Mouse (Mus musculus) limb, embryonic 13.5 days (tissue): ENCODE data around the gene Prokr2. TPM values are rescaled to one million over a fixed set of nuclear protein-coding genes. Genes with fewer than 3 reads are reported as not detected.

ENCODE experiments used
- ATAC-seq: fragments of 200-750 bp; cut with Nextera tagmentation; 2 replicates; pipeline ENCODE4 v1.8.0; 2017; ENCODE audit warnings: low read depth, moderate number of reproducible peaks, moderate TSS enrichment; ENCODE audit not compliant: low FRiP score
- H3K27ac ChIP-seq: fragments of 300-500 bp; sonication (generic); 2 replicates; pipeline ENCODE4 v1.5.1; 2015; ENCODE audit warnings: inconsistent platforms, mild to moderate bottlenecking, moderate library complexity
- H3K27me3 ChIP-seq: fragments of 300-500 bp; sonication (generic); 2 replicates; pipeline ENCODE4 v1.6.1; 2015; ENCODE audit warnings: mild to moderate bottlenecking, inconsistent platforms
- H3K36me3 ChIP-seq: fragments of 300-500 bp; sonication (generic); 2 replicates; pipeline ENCODE4 v1.6.1; 2015; ENCODE audit warnings: inconsistent platforms, mild to moderate bottlenecking, moderate library complexity
- H3K4me1 ChIP-seq: fragments of 300-500 bp; sonication (generic); 2 replicates; pipeline ENCODE4 v1.6.1; 2015; ENCODE audit warnings: inconsistent platforms
- H3K4me2 ChIP-seq: fragments of 300-500 bp; sonication (generic); replicated peaks from 2 replicates; pipeline ENCODE4 v1.6.1; 2015; ENCODE audit warnings: inconsistent platforms, mild to moderate bottlenecking, moderate library complexity
- H3K4me3 ChIP-seq: fragments of 300-500 bp; sonication (generic); 2 replicates; pipeline ENCODE4 v1.5.1; 2015; ENCODE audit warnings: moderate library complexity, mild to moderate bottlenecking, inconsistent platforms
- H3K9ac ChIP-seq: fragments of 300-500 bp; sonication (generic); 2 replicates; pipeline ENCODE4 v1.6.1; 2015; ENCODE audit warnings: mild to moderate bottlenecking, inconsistent platforms
- H3K9me3 ChIP-seq: fragments of 300-500 bp; sonication (generic); 2 replicates; pipeline ENCODE4 v1.6.1; 2016; ENCODE audit warnings: inconsistent platforms
- WGBS: fragments of 180-500 bp; shearing (Covaris S2); methylation state at CpG from one replicate; pipeline ENCODE4 v1.1.7; 2015; 5-methylcytosine and 5-hydroxymethylcytosine counted together
- polyA plus RNA-seq: library from polyadenylated mRNA; unstranded; fragments of >200 nt; fragmentation: Nextera tagmentation; extraction: Ambion mirVana; gene quantifications from 2 replicates; pipeline ENCODE4 v1.2.1, GENCODE M21; 2015

The Prokr2 gene
- polyA plus RNA-seq, 1 experiment from 2014 or later = 2.7 TPM

DNA sequence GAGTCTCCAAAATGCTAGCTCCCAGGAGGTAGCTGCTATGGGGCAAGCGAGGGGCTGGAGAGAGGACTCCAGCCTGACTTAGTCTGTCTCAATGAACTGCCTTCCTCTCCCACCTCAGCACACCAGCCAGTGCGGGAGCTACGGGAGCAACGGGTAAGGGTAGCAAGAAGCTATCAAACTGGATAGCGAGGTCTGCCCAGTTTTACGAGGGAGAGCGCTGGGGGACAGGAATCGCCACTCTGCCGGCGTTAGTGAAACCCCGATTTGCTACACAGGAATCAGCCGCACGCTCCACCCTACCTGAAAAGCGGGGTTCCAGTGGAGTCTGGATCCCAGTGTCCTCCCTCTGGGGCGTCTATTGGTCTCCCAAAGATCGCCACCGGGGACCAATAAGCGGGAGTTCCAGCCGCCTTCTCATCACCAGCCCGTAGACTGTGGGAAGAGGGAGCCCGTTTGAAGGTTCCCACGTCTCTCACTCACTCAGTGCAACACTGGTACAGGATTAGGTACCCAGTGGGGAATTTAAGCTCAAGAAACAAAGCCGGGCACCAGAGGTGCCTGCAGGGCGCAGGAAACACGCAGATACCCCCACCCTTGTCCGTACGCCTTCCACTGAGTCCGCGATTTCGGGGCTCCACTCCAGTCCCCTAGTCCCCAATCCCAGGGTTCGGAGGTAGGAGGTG lies 595 bp downstream of the Prokr2 start:
- Histone ChIP-seq H3K4me1 (peaks cover 6% of the 10 kb centered on the region), H3K9me3 (no peaks in the 10 kb centered on the region), H3K27ac (no peak overlapping the region), H3K4me3 (peak overlapping the region; percentile 49), H3K9ac (peak overlapping the region; percentile 58), H3K4me2 (peak overlapping the region; percentile 76), H3K36me3 (no peaks in the 10 kb centered on the region), H3K27me3 (peaks cover 35% of the 10 kb centered on the region)
- WGBS = under 1% methylated on average over 31 of the region's 31 CpGs
- ATAC-seq = peak; percentile 55

DNA sequence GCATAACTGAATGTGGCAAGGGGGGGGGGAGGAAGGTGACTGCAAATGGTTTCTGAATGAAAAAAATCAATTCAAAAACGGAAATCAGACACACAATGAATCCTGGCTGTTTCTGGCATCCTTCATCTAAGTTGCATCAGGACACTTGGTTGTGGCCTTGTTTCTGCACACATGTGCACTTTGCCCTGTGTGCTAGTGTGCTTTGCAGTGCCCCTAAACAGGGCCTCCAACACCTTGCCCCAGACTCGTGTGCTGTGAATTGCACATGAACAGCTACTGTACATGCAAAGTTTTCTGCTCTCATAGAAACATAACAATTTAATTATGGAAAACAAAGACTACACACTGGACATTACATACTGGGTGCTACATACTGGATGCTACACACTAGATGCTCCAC lies 2.9 kb downstream of the Prokr2 start:
- Histone ChIP-seq H3K27me3 (peaks cover 35% of the 10 kb centered on the region), H3K9ac (no peak overlapping the region), H3K4me2 (no peak overlapping the region), H3K36me3 (no peaks in the 10 kb centered on the region), H3K4me3 (no peak overlapping the region), H3K9me3 (no peaks in the 10 kb centered on the region), H3K27ac (no peak overlapping the region), H3K4me1 (peaks cover 6% of the 10 kb centered on the region)
- 71% methylated on average over 2 of the region's 2 CpGs for WGBS
- ATAC-seq = no peak

DNA sequence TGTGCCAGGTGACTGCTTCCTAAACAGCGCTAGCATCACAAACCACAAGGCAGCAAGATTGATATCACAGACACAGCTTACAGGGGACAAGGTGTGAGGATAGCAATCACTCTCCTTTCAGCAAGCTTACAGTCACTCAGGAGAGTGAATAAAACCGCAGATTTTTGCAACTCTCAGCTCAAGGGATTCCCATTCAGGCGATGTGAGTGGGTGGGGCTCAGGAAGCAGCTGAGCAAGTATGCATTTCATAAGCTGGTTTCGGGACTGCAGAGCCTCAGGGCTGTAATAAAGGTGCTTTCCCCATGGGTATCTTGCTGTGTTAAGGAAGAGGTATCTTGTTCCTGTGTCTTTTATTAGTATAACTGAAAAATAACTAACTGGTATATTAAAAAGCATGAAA lies 5.6 kb downstream of the Prokr2 start:
- Histone ChIP-seq H3K27ac (no peak overlapping the region), H3K36me3 (no peaks in the 10 kb centered on the region), H3K4me3 (no peak overlapping the region), H3K27me3 (peaks cover 23% of the 10 kb centered on the region), H3K9ac (no peak overlapping the region), H3K4me2 (no peak overlapping the region), H3K4me1 (peaks cover 6% of the 10 kb centered on the region), H3K9me3 (no peaks in the 10 kb centered on the region)
- WGBS = 37% methylated on average over 4 of the region's 4 CpGs
- ATAC-seq = no peak

GRCm38 (mm10) chr2:132378602-132379150 lies 6.6 kb downstream of the Prokr2 start:
- 69% methylated on average over 10 of the region's 10 CpGs for WGBS
- H3K4me3 ChIP-seq = no peak overlapping the region
- no peaks in the 10 kb centered on the region for H3K9me3 ChIP-seq

DNA sequence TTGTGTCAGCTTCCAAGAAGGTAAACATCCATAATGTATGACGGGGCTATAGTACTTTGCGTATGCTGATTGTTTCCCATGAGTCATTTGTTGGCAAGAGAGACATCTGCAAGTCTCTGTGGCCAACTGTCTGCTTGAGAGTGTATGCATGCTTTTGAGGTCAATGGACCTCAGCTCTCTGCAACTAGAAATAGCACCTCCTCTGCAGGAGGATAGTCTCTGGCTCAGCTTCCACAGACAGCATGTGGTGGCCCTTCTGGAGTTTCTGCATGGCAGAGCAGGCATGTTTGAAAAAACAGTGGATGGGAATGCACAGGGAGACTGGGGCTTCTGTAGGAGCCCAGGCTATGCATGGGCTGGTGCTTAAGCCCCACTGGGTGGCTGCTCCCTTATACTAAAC lies 7.8 kb downstream of the Prokr2 start:
- no peak overlapping the region for H3K4me2 ChIP-seq
- H3K27me3 ChIP-seq = peaks cover 3% of the 10 kb centered on the region; the same call in 1 of the 2 replicates
- no peaks in the 10 kb centered on the region for H3K4me1 ChIP-seq
- H3K9ac ChIP-seq = no peak overlapping the region
- H3K36me3 ChIP-seq = no peaks in the 10 kb centered on the region
- H3K4me3 ChIP-seq = no peak overlapping the region
- H3K9me3 ChIP-seq = no peaks in the 10 kb centered on the region
- no peak for ATAC-seq
- no peak overlapping the region for H3K27ac ChIP-seq
- WGBS = 87% methylated on average over 2 of the region's 2 CpGs

More at GRCm38 (mm10) chr2:132378602-132379150, 6.6 kb downstream of the Prokr2 start:
- no peak overlapping the region for H3K27ac ChIP-seq
- no peak overlapping the region for H3K9ac ChIP-seq
- no peak for ATAC-seq
- H3K27me3 ChIP-seq = peaks cover 15% of the 10 kb centered on the region
- H3K4me1 ChIP-seq = no peaks in the 10 kb centered on the region
- no peak overlapping the region for H3K4me2 ChIP-seq
- no peaks in the 10 kb centered on the region for H3K36me3 ChIP-seq

DNA sequence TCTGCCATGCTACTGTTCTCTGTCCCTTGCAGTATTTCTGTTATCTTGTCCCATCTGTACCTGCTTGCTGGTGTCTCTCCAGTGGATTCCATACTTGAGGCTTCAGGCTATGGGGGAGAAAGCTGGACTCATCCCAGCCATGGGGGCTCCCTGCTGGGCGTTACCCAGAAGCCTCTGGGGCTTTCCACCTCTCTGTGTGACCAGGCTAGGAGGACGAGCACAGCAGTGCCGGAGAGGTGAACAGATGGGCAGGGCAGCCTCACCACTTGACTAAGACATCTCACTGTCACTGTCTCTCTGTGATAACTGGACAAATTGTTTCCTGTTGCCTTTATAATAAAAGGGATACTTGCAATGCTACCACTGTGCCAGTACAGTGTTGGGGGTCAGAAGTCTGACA lies 9.5 kb downstream of the Prokr2 start:
- Histone ChIP-seq H3K9ac (no peak overlapping the region), H3K4me1 (no peaks in the 10 kb centered on the region), H3K36me3 (no peaks in the 10 kb centered on the region), H3K27me3 (no peaks in the 10 kb centered on the region), H3K27ac (no peak overlapping the region), H3K4me2 (no peak overlapping the region), H3K9me3 (no peaks in the 10 kb centered on the region), H3K4me3 (no peak overlapping the region)
- WGBS = 74% methylated on average over 3 of the region's 3 CpGs
- ATAC-seq = no peak

GRCm38 (mm10) chr2:132375135-132375534 lies 10.1 kb downstream of the Prokr2 start:
- no peak overlapping the region for H3K4me3 ChIP-seq
- no peak overlapping the region for H3K9ac ChIP-seq
- H3K27ac ChIP-seq = no peak overlapping the region
- no peaks in the 10 kb centered on the region for H3K36me3 ChIP-seq
- H3K4me1 ChIP-seq = no peaks in the 10 kb centered on the region
- no peaks in the 10 kb centered on the region for H3K9me3 ChIP-seq
- H3K27me3 ChIP-seq = no peaks in the 10 kb centered on the region
- WGBS = 82% methylated on average over 9 of the region's 9 CpGs
- ATAC-seq = no peak
- H3K4me2 ChIP-seq = no peak overlapping the region

DNA sequence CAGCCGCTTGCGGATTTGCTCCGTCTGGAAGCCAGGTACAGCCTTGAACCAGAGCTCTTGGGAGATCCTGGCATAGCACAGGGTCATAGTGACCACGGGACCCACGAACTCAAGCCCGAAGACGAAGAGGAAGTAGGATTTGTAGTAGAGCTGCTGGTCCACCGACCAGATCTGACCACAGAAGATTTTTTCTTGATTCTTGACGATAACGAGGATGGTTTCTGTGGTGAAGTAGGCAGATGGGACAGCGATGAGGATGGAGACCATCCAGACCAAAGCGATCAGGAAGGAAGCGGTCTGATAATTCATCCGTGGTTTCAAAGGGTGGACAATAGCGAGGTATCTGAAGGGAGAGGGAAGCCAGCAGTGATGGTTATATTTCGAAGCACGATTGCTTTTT lies 11.5 kb downstream of the Prokr2 start:
- no peaks in the 10 kb centered on the region for H3K4me1 ChIP-seq

DNA sequence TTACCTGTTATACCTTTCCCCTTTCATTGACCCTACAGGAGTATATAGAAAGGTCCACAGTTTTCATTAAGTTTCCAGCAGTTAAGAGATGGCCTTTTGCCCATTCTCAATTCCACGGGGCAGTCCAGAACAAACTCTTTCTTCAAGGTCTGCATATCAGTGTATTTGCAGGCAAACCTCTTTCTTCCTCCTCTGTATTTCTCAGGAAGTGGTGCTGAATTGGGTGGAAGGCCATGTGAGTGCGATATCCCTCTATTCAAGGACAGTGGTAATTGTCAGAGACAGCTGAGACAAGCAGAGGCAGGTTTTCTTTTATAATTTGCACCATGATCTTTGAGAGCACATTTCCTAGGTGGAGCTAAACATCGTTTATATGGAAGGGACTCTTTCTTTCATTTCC lies 16.8 kb downstream of the Prokr2 start:
- no peaks in the 10 kb centered on the region for H3K36me3 ChIP-seq
- no peaks in the 10 kb centered on the region for H3K9me3 ChIP-seq
- H3K27me3 ChIP-seq = no peaks in the 10 kb centered on the region
- H3K4me2 ChIP-seq = no peak overlapping the region
- no peak for ATAC-seq
- no peaks in the 10 kb centered on the region for H3K4me1 ChIP-seq
- H3K27ac ChIP-seq = no peak overlapping the region
- 89% methylated on average over 3 of the region's 3 CpGs for WGBS
- no peak overlapping the region for H3K4me3 ChIP-seq
- H3K9ac ChIP-seq = no peak overlapping the region

More for the DNA sequence above, 11.5 kb downstream of the Prokr2 start:
- Histone ChIP-seq H3K4me2 (no peak overlapping the region), H3K9me3 (no peaks in the 10 kb centered on the region), H3K27ac (no peak overlapping the region), H3K36me3 (no peaks in the 10 kb centered on the region), H3K27me3 (no peaks in the 10 kb centered on the region), H3K9ac (no peak overlapping the region), H3K4me3 (no peak overlapping the region)
- 93% methylated on average over 17 of the region's 17 CpGs for WGBS
- no peak for ATAC-seq

DNA sequence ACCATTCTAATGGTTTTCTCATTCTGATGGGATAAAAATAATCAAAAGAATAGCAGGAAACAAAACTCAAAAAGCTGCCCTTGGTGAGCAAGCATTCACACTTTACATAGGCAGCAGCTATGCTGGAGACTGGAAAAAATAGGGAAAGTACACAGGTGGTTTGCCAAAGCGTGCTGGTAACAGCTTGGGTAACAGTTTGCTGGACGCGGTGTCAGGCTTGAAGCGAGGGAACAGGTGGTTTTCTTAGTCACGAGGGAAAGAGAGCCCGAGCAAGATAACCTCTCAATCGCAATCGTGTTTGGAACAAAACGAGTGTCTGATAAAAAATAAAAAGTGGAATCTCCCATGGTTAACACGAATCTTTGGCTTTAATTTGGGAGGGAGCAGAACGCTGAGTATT lies 41.4 kb downstream of the Prokr2 start:
- ATAC-seq = no peak
- Histone ChIP-seq H3K4me3 (no peak overlapping the region), H3K4me1 (no peaks in the 10 kb centered on the region), H3K9me3 (0 out of 2 replicates have a peak, but pooled peaks cover 3% of the 10 kb centered on the region), H3K27ac (no peak overlapping the region), H3K36me3 (no peaks in the 10 kb centered on the region), H3K4me2 (no peak overlapping the region), H3K9ac (no peak overlapping the region), H3K27me3 (no peaks in the 10 kb centered on the region)
- 81% methylated on average over 11 of the region's 11 CpGs for WGBS

GRCm38 (mm10) chr2:132341293-132341692 lies 44.0 kb downstream of the Prokr2 start:
- ATAC-seq = no peak
- H3K9me3 ChIP-seq = 0 out of 2 replicates have a peak, but pooled peaks cover 3% of the 10 kb centered on the region
- no peaks in the 10 kb centered on the region for H3K4me1 ChIP-seq
- H3K4me3 ChIP-seq = no peak overlapping the region
- no peaks in the 10 kb centered on the region for H3K27me3 ChIP-seq
- no peak overlapping the region for H3K9ac ChIP-seq
- no peak overlapping the region for H3K27ac ChIP-seq
- no peak overlapping the region for H3K4me2 ChIP-seq
- WGBS = 84% methylated on average over 3 of the region's 3 CpGs
- H3K36me3 ChIP-seq = no peaks in the 10 kb centered on the region

DNA sequence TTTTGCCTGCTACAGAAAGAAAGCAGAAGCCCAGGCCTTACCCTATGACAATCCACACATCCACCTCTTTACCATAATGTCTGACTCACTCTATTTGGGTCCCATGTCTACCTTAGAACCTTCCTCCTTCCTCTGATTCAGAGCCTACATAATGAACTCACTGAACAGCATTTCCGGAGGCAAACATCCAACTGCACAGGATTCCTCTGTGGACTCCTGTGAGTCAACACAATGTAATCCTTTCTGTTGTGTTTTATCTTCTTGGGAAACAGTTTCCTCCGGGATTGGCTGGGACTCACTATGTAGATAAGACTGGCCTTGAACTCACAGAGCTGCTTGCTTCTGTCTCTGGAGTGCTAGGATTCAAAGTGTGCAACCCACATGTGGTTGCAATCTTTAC lies 44.9 kb downstream of the Prokr2 start:
- Histone ChIP-seq H3K36me3 (no peaks in the 10 kb centered on the region), H3K4me2 (no peak overlapping the region), H3K27ac (no peak overlapping the region), H3K27me3 (no peaks in the 10 kb centered on the region), H3K9ac (no peak overlapping the region), H3K9me3 (0 out of 2 replicates have a peak, but pooled peaks cover 3% of the 10 kb centered on the region), H3K4me1 (no peaks in the 10 kb centered on the region), H3K4me3 (no peak overlapping the region)
- 79% methylated on average over 2 of the region's 2 CpGs for WGBS
- no peak for ATAC-seq

- H3K4me2 ChIP-seq = no peak overlapping the region
- H3K4me1 ChIP-seq = no peaks in the 10 kb centered on the region
- no peaks in the 10 kb centered on the region for H3K27me3 ChIP-seq
- 0 out of 2 replicates have a peak, but pooled peaks cover 1% of the 10 kb centered on the region for H3K9me3 ChIP-seq
- 67% methylated on average over 2 of the region's 2 CpGs for WGBS
- no peak overlapping the region for H3K4me3 ChIP-seq
- no peak for ATAC-seq
- H3K9ac ChIP-seq = no peak overlapping the region
- no peaks in the 10 kb centered on the region for H3K36me3 ChIP-seq
- no peak overlapping the region for H3K27ac ChIP-seq
Measured at GRCm38 (mm10) chr2:132337202-132337601, 48.0 kb downstream of the Prokr2 start.
